Mouse (Mus musculus) heart, postnatal 0 days (tissue): Measurements from ENCODE around the gene Atrnl1.

ENCODE experiments used
- CTCF ChIP-seq: IDR thresholded peaks from 2 replicates; pipeline ENCODE4 v1.5.1; 2016; ENCODE audit warnings: antibody characterized with exemption, control low read depth, low read depth
- EP300 ChIP-seq: IDR thresholded peaks from 2 replicates; pipeline ENCODE4 v1.6.1; 2016; ENCODE audit warnings: antibody characterized with exemption, low read depth

- TF ChIP-seq CTCF = no peak
- no peak for TF ChIP-seq EP300
Observed at GRCm38 (mm10) chr19:58145521-58145920, 534.7 kb downstream of the Atrnl1 start.
